Mouse (Mus musculus) kidney, adult 11 months (tissue): ENCODE results near the gene Dtd1.
"Not testable (repeated sequence)": the region's sequence is repeated elsewhere in the genome, so short reads cannot be mapped to it uniquely, and the experiment has no call there.

Experiments
- DNase-seq: peaks from one replicate; pipeline ENCODE4 v3.0.0; 2022

The Dtd1 gene

GRCm38 (mm10) chr2:144599831-144600687 is at the start of gene Dtd1:
Dtd1 (plus strand) TSS chr2:144599897.
- peak; percentile 92 for DNase-seq

- peak; percentile 71 for DNase-seq
Observed at GRCm38 (mm10) chr2:144550529-144550928, 49.2 kb upstream of the Dtd1 start, which contains the start of gene Rbbp9. Rbbp9 (minus strand) TSS chr2:144550869.

- no peak for DNase-seq
Observed at GRCm38 (mm10) chr2:144553905-144554304, 45.8 kb upstream of the Dtd1 start.

- DNase-seq: no peak
Observed at GRCm38 (mm10) chr2:144555286-144555819, 44.3 kb upstream of the Dtd1 start.

GRCm38 (mm10) chr2:144555820-144556552 is 43.7 kb upstream of the Dtd1 start, which contains the start of gene Sec23b:
Sec23b (plus strand) TSS chr2:144556229.
- peak; percentile 98 for DNase-seq

- DNase-seq: no peak
Observed at GRCm38 (mm10) chr2:144588723-144589122, 11.0 kb upstream of the Dtd1 start.

GRCm38 (mm10) chr2:144593036-144593435 is 6.7 kb upstream of the Dtd1 start:
- DNase-seq: not testable (repeated sequence)

GRCm38 (mm10) chr2:144593951-144594651 is 5.6 kb upstream of the Dtd1 start, which contains the start of gene Smim26:
Smim26 (plus strand) TSS chr2:144594054.
- DNase-seq: peak; percentile 84

- DNase-seq: no peak
Observed at GRCm38 (mm10) chr2:144598006-144598405, 1.7 kb upstream of the Dtd1 start.

- DNase-seq: no peak
Observed at GRCm38 (mm10) chr2:144601576-144601975, 1.9 kb downstream of the Dtd1 start.

GRCm38 (mm10) chr2:144613956-144614355 is 14.3 kb downstream of the Dtd1 start:
- no peak for DNase-seq

- no peak for DNase-seq
Observed at GRCm38 (mm10) chr2:144617074-144617874, 17.6 kb downstream of the Dtd1 start.

GRCm38 (mm10) chr2:144621491-144621890 is 21.8 kb downstream of the Dtd1 start:
- no peak for DNase-seq

- DNase-seq: no peak
Observed at GRCm38 (mm10) chr2:144633551-144633950, 33.9 kb downstream of the Dtd1 start.

GRCm38 (mm10) chr2:144634231-144634630 is 34.5 kb downstream of the Dtd1 start:
- DNase-seq: no peak

- no peak for DNase-seq
Observed at GRCm38 (mm10) chr2:144634729-144635128, 35.0 kb downstream of the Dtd1 start.

- peak; percentile 45 for DNase-seq
Observed at GRCm38 (mm10) chr2:144635644-144636320, 36.1 kb downstream of the Dtd1 start.

GRCm38 (mm10) chr2:144637204-144637603 is 37.5 kb downstream of the Dtd1 start:
- peak; percentile 19 for DNase-seq

GRCm38 (mm10) chr2:144637671-144638395 is 38.1 kb downstream of the Dtd1 start:
- no peak for DNase-seq

GRCm38 (mm10) chr2:144638719-144639118 is 39.0 kb downstream of the Dtd1 start:
- no peak for DNase-seq

- DNase-seq: no peak
Observed at GRCm38 (mm10) chr2:144640101-144640500, 40.4 kb downstream of the Dtd1 start.
